Mouse (Mus musculus): ENCODE data around the gene St13.

DNA sequence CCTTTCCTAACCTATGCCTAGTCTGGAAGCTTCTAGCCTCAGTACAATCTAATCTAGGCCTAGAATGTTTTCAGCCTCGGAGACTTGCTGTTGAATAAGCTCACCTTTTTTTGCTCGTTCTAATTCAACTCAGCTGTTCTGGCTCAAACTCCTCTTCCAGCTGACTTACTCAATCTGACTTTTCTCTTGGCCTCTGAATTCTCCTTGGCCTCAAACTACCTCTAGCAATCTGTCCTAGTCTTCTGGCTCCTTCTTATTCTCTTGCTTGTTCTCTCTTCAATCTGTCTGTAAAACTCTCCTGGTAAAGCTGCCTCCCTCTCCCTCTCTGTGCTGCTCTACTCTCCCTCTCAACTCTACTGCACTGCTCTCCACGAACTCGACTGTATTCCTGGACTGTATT lies 74.9 kb downstream of the St13 start:
- TF ChIP-seq EP300 (IDR thresholded peaks at IDR 0.05), result no peak
- TF ChIP-seq CTCF (IDR thresholded peaks at IDR 0.05), result no peak

All from lung, postnatal 0 days (tissue).